Mouse (Mus musculus): ENCODE measurements around the gene Spryd4. TPM values are rescaled to one million over a fixed set of nuclear protein-coding genes. Genes with fewer than 3 reads are reported as not detected.
"Not testable (repeated sequence)": the region's sequence is repeated elsewhere in the genome, so short reads cannot be mapped to it uniquely, and the experiment has no call there.

Spryd4 gene
- total RNA-seq, 2 experiments from 2014 or later, result 14.5 to 16.3 TPM

- DNase-seq; intact Hi-C loops (cut with DNase I): not testable (repeated sequence)
Observed at GRCm38 (mm10) chr10:128192030-128192766, 19.4 kb downstream of the Spryd4 start.

GRCm38 (mm10) chr10:128191472-128191871 lies 20.1 kb downstream of the Spryd4 start:
- no peak for DNase-seq
- intact Hi-C loops (cut with DNase I), result no loop called here

- peak; percentile 79 for DNase-seq
- intact Hi-C loops (cut with DNase I), result loop anchor here (5.0 kb wide), 2 partner anchors 46 to 96 kb away; partner anchors contain the start of gene Baz2a
Observed at GRCm38 (mm10) chr10:128188242-128188877, 23.2 kb downstream of the Spryd4 start.

- intact Hi-C loops (cut with DNase I), result loop anchor here (5.0 kb wide), 2 partner anchors 45 to 95 kb away; partner anchors contain the start of gene Baz2a
Observed at GRCm38 (mm10) chr10:128187181-128187605, 24.4 kb downstream of the Spryd4 start.

GRCm38 (mm10) chr10:128185959-128186358 lies 25.6 kb downstream of the Spryd4 start:
- intact Hi-C loops (cut with DNase I), result loop anchor here (5.0 kb wide), 2 partner anchors 44 to 94 kb away; partner anchors contain the start of gene Baz2a
- peak; percentile 79 for DNase-seq

More at GRCm38 (mm10) chr10:128187181-128187605, 24.4 kb downstream of the Spryd4 start:
- DNase-seq, result no peak

- intact Hi-C loops (cut with DNase I), result loop anchor here (5.0 kb wide), 2 partner anchors 43 to 93 kb away; partner anchors contain the start of gene Baz2a
- DNase-seq, result no peak
Observed at GRCm38 (mm10) chr10:128185277-128185940, 26.2 kb downstream of the Spryd4 start.

- no peak for DNase-seq
- intact Hi-C loops (cut with DNase I), result no loop called here
Observed at GRCm38 (mm10) chr10:128184296-128184695, 27.3 kb downstream of the Spryd4 start.

GRCm38 (mm10) chr10:128179989-128180388 lies 31.6 kb downstream of the Spryd4 start, which contains the start of gene Rbms2:
Gene Rbms2, minus strand, starts transcription at chr10:128180297.
- intact Hi-C loops (cut with DNase I), result no loop called here
- DNase-seq, result no peak

- no peak for DNase-seq
- intact Hi-C loops (cut with DNase I), result no loop called here
Observed at GRCm38 (mm10) chr10:128177316-128177715, 34.3 kb downstream of the Spryd4 start.

GRCm38 (mm10) chr10:128175996-128176755 lies 35.4 kb downstream of the Spryd4 start:
- intact Hi-C loops (cut with DNase I), result no loop called here
- peak; percentile 73 for DNase-seq

- intact Hi-C loops (cut with DNase I), result no loop called here
Observed at GRCm38 (mm10) chr10:128175302-128175701, 36.3 kb downstream of the Spryd4 start.

GRCm38 (mm10) chr10:128171348-128171747 lies 40.3 kb downstream of the Spryd4 start:
- DNase-seq; intact Hi-C loops (cut with DNase I): not testable (repeated sequence)

More at GRCm38 (mm10) chr10:128175302-128175701, 36.3 kb downstream of the Spryd4 start:
- DNase-seq, result no peak

- DNase-seq, result no peak
- intact Hi-C loops (cut with DNase I), result no loop called here
Observed at GRCm38 (mm10) chr10:128167091-128167490, 44.5 kb downstream of the Spryd4 start.

- intact Hi-C loops (cut with DNase I); DNase-seq: not testable (repeated sequence)
Observed at GRCm38 (mm10) chr10:128165726-128166125, 45.9 kb downstream of the Spryd4 start.

Other genes with a start within 250 kb of the Spryd4 start
- gene Hsd17b6, start 204.2 kb downstream of the Spryd4 start, total RNA-seq (2021), result not detected
- 10 to 100 TPM; 19.9 to 23.8 TPM for gene Prim1, start 196.6 kb downstream of the Spryd4 start, total RNA-seq (2021)
- 100 to 1,000 TPM; 481 to 496 TPM for gene Naca, start 176.2 kb downstream of the Spryd4 start, total RNA-seq (2021)
- gene Ptges3, start 152.9 kb downstream of the Spryd4 start, total RNA-seq (2021), result 100 to 1,000 TPM; 179 to 184 TPM
- gene Atp5b, start 128.5 kb downstream of the Spryd4 start, total RNA-seq (2021), result 1,000 to 10,000 TPM; 1,302 to 1,309 TPM
- gene Baz2a, start 120.2 kb downstream of the Spryd4 start, total RNA-seq (2021), result 10 to 100 TPM; 34.5 to 36.2 TPM
- gene Rbms2, start 31.5 kb downstream of the Spryd4 start, total RNA-seq (2021), result 10 to 100 TPM; 12.7 to 13.0 TPM
- gene Gls2, start 17.4 kb downstream of the Spryd4 start, total RNA-seq (2021), result 1 to 10 TPM; 5.9 to 7.9 TPM
- not detected for gene Mip, start 14.0 kb upstream of the Spryd4 start, total RNA-seq (2021)
- 10 to 100 TPM; 11.1 to 14.7 TPM for gene Timeless, start 20.3 kb upstream of the Spryd4 start, total RNA-seq (2021)
- gene Apon, start 42.3 kb upstream of the Spryd4 start, total RNA-seq (2021), result not detected
- gene Apof, start 56.9 kb upstream of the Spryd4 start, total RNA-seq (2021), result not detected
- gene Stat2, start 58.8 kb upstream of the Spryd4 start, total RNA-seq (2021), result 10 to 100 TPM; 32.1 to 38.1 TPM
- gene Il23a, start 86.9 kb upstream of the Spryd4 start, total RNA-seq (2021), result not detected
- gene Pan2, start 91.5 kb upstream of the Spryd4 start, total RNA-seq (2021), result 10 to 100 TPM; 19.9 to 22.4 TPM
- 10 to 100 TPM; 81.0 to 86.0 TPM for gene Cnpy2, start 110.7 kb upstream of the Spryd4 start, total RNA-seq (2021)
- 100 to 1,000 TPM; 236 to 250 TPM for gene Cs, start 125.9 kb upstream of the Spryd4 start, total RNA-seq (2021)
- gene Coq10a, start 157.2 kb upstream of the Spryd4 start, total RNA-seq (2021), result 10 to 100 TPM; 57.7 to 58.1 TPM
- gene Ankrd52, start 165.3 kb upstream of the Spryd4 start, total RNA-seq (2021), result 10 to 100 TPM; 84.9 to 85.5 TPM
- under 1 TPM; 0.40 to 0.42 TPM for gene Slc39a5, start 189.4 kb upstream of the Spryd4 start, total RNA-seq (2021)
- gene Nabp2, start 199.7 kb upstream of the Spryd4 start, total RNA-seq (2021), result 10 to 100 TPM; 95.1 to 99.1 TPM
- 10 to 100 TPM; 92.0 to 94.7 TPM for gene Rnf41, start 199.8 kb upstream of the Spryd4 start, total RNA-seq (2021)
- 100 to 1,000 TPM; 295 to 311 TPM for gene Smarcc2, start 247.4 kb upstream of the Spryd4 start, total RNA-seq (2021)

Measured in left cerebral cortex, postnatal 4 days (tissue).